Comparison of ENCODE assay signal across 42 mouse cellular contexts in the genomic region with DNA sequence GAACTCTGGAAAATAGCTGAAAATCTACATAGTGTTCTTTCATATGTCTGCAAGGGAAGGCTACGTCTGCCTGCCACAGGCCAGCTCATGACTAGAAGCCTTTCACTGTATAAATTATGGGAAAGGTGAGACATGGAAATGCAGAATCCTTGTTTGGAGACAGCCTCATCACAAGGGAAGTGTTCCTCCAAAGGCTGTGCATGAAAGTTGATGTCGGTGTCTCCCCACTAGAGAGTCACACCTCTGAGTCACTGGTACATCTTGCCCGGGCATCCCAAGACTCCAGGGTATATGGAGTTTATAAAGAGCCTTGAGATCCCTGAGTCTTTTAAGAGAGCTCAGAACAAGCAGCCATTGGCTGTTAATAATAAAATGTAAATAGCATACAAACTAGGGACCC. TPM values are rescaled to one million over a fixed set of nuclear protein-coding genes. Genes with fewer than 3 reads are reported as not detected.
"Had no signal": no experiment of that assay in that cellular context is flagged by ENCODE, and none has a peak within 500 bp of the region (broad histone marks: within the 10 kb centered on the region; RNA-seq: fewer than 3 reads in every experiment).

No protein-coding gene starts in this region.

- H3K4me3 ChIP-seq: heart, embryonic 12.5 days; heart, embryonic 13.5 days; heart, embryonic 15.5 days; hindbrain, embryonic 10.5 days; hindbrain, embryonic 12.5 days; hindbrain, embryonic 13.5 days; hindbrain, embryonic 15.5 days; intestine, embryonic 15.5 days; kidney, embryonic 15.5 days; layer of hippocampus, adult 2 months; left cerebral cortex, adult 2 months had no signal

- DNase-seq: heart, postnatal 10 days; heart, postnatal 14 days; heart, postnatal 36 days; heart, postnatal 4 days; kidney, adult 11 months; kidney, adult 18-20 months; kidney, adult 2 months; kidney, adult 8-10 months; kidney, adult 9 months; kidney, postnatal 10 days; kidney, postnatal 14 days; kidney, postnatal 25 days; kidney, postnatal 36 days; kidney, postnatal 4 days; layer of hippocampus, adult 9-11 months; layer of hippocampus, postnatal 36 days had no signal

- ATAC-seq: hindbrain, embryonic 16.5 days; hindbrain, postnatal 0 days; inflammation-experienced regulatory T-cells, adult 6 months; intestine, embryonic 15.5 days; intestine, embryonic 16.5 days; intestine, postnatal 0 days had no signal

- H3K27ac ChIP-seq: heart, embryonic 13.5 days; heart, embryonic 15.5 days; hindbrain, embryonic 10.5 days; hindbrain, embryonic 12.5 days; hindbrain, embryonic 13.5 days; hindbrain, embryonic 14.5 days; hindbrain, embryonic 15.5 days; hindbrain, postnatal 0 days; intestine, embryonic 15.5 days; kidney, embryonic 15.5 days; kidney, postnatal 0 days; layer of hippocampus, adult 2 months; left cerebral cortex, adult 2 months had no signal

RNA-seq across cellular contexts. Expression of gene Otos, which starts 4.5 kb away (rescaled TPM):
- total RNA-seq: heart, postnatal 10 days; heart, postnatal 14 days; heart, postnatal 25 days; heart, postnatal 36 days; heart, postnatal 4 days; hindbrain, postnatal 0 days; left cerebral cortex, adult 18-20 months; left cerebral cortex, adult 2 months had no signal

RNA-seq across cellular contexts. Expression of gene Olfr12, which starts 35.6 kb away (rescaled TPM):
- total RNA-seq: heart, postnatal 10 days; heart, postnatal 14 days; heart, postnatal 25 days; heart, postnatal 36 days; heart, postnatal 4 days; hematopoietic stem cell, adult 5-6 weeks; hindbrain, postnatal 0 days; layer of hippocampus, adult 18-20 months; layer of hippocampus, postnatal 10 days; layer of hippocampus, postnatal 36 days; left cerebral cortex, adult 18-20 months; left cerebral cortex, adult 2 months had no signal

RNA-seq across cellular contexts. Expression of gene Olfr1410, which starts 47.6 kb away (rescaled TPM):
- total RNA-seq: heart, postnatal 10 days; heart, postnatal 14 days; heart, postnatal 25 days; heart, postnatal 36 days; heart, postnatal 4 days; hematopoietic stem cell, adult 5-6 weeks; hindbrain, postnatal 0 days; layer of hippocampus, adult 18-20 months; layer of hippocampus, adult 2 months; layer of hippocampus, adult 8-10 months; layer of hippocampus, postnatal 10 days; layer of hippocampus, postnatal 25 days; layer of hippocampus, postnatal 36 days; left cerebral cortex, adult 18-20 months; left cerebral cortex, adult 2 months had no signal

RNA-seq across cellular contexts. Expression of gene Olfr1411, which starts 59.0 kb away (rescaled TPM):
- total RNA-seq: heart, postnatal 10 days; heart, postnatal 14 days; heart, postnatal 25 days; heart, postnatal 36 days; heart, postnatal 4 days; hematopoietic stem cell, adult 5-6 weeks; hindbrain, postnatal 0 days; layer of hippocampus, adult 18-20 months; layer of hippocampus, adult 2 months; layer of hippocampus, adult 8-10 months; layer of hippocampus, postnatal 10 days; layer of hippocampus, postnatal 14 days; layer of hippocampus, postnatal 25 days; layer of hippocampus, postnatal 36 days; left cerebral cortex, adult 18-20 months; left cerebral cortex, adult 2 months had no signal
